Mouse (Mus musculus) thymus, postnatal 25 days (tissue): Measurements from ENCODE around the gene Ccs.
"Not testable (repeated sequence)": the region's sequence is repeated elsewhere in the genome, so short reads cannot be mapped to it uniquely, and the experiment has no call there.

Source experiments
- DNase-seq: peaks from one replicate; pipeline ENCODE4 v3.0.0; 2022

Ccs gene

DNA sequence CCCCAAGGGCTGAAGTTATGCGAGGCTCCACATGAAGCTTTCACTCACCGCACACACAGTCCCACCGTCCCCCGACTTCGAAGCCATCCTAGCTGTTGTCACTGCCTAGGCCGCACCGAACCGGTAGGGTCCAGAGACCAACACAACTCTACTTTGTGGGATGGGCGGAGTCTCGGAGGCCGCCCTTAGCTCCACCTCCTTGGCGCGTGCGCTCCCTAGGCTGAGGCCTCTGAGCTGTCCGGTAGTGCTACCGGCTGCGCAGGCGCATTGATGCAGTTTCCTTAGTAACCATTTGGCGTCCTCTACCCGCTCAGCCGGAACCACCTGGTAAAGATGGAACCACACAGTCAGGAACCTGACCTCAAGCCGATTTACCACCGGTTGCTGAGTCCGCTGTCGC lies at the start of gene Ccs, which contains the start of gene Ccdc87:
Gene Ccs (minus strand): TSS at position 184 of the 400 bp plus-strand sequence.
Gene Ccdc87 (plus strand): TSS at position 218 of the 400 bp plus-strand sequence.
- peak; percentile 94 for DNase-seq

- no peak for DNase-seq
Observed at GRCm38 (mm10) chr19:4883961-4884360, 44.8 kb upstream of the Ccs start.

DNA sequence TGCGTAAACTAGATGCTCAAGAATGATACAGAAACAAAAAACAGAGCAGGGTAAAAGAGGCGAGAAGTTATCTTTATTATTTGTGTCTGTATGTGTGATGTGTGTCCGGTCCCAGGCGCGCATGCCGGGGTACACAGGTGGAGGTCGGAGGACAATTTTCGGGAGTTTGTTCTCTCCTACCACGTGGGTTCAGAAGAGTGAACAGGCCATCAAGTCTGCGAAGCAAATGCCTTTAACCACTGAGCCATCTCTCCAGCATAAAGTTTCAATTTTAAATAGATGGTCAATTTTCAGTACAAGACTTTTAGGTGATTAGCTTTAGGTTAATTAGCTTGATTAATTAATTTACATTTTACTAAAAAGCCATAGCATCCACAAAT lies 40.2 kb upstream of the Ccs start:
- DNase-seq, result no peak

GRCm38 (mm10) chr19:4878405-4879323 lies 39.5 kb upstream of the Ccs start, which contains the start of gene Zdhhc24:
Gene Zdhhc24, plus strand, starts transcription at chr19:4878668.
- peak; percentile 98 for DNase-seq

- no peak for DNase-seq
Observed at GRCm38 (mm10) chr19:4877785-4878184, 38.7 kb upstream of the Ccs start, which contains the start of gene Actn3. Gene Actn3, minus strand, starts transcription at chr19:4877909.

- no peak for DNase-seq
Observed at GRCm38 (mm10) chr19:4876755-4877154, 37.6 kb upstream of the Ccs start.

GRCm38 (mm10) chr19:4876241-4876640 lies 37.1 kb upstream of the Ccs start:
- no peak for DNase-seq

GRCm38 (mm10) chr19:4874613-4875012 lies 35.5 kb upstream of the Ccs start:
- DNase-seq, result not testable (repeated sequence)

- DNase-seq, result peak; percentile 9
Observed at GRCm38 (mm10) chr19:4865147-4865546, 26.0 kb upstream of the Ccs start.

DNA sequence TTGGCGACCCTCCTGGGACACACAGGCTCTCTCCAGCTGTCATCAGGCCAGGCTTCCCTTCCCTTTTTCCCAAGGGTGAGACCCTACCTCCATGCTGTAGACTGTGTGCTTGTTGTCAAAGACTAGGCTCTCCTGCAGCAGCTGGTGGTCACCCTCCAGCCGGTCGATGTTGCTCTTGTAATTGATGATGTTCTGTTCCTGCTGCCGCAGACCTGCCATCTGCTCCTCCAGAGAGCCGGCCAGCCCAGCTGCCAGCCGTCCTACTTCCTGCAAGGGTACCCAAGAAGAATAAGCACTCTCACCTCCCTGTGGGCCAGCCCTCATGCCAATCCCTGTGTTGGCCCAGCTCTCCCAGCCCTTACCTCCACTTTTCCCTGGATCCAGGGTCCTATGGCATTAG lies 23.9 kb upstream of the Ccs start:
- DNase-seq, result no peak

GRCm38 (mm10) chr19:4859081-4859480 lies 19.9 kb upstream of the Ccs start:
- DNase-seq, result no peak

DNA sequence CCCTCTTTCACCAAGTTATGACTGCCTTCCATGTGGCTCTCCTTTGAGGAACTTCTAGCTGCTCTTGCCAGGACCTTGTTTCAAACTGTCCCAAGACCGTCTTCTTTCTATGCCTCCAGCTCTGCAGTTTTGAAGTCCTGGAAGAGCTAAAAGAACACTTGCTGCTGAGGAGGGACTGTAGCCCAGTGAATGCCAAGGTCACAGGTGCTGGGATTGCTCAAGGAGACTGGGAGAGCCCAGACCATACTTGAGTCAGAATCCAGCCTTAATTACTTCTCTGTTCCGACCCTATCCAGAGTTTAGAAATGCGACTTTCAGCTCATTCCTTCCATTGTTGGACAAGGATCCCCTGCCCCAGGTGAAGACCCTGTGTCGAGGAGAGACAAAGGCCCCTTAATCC lies 16.8 kb upstream of the Ccs start:
- DNase-seq, result no peak

- DNase-seq, result no peak
Observed at GRCm38 (mm10) chr19:4855470-4855820, 16.3 kb upstream of the Ccs start.

DNA sequence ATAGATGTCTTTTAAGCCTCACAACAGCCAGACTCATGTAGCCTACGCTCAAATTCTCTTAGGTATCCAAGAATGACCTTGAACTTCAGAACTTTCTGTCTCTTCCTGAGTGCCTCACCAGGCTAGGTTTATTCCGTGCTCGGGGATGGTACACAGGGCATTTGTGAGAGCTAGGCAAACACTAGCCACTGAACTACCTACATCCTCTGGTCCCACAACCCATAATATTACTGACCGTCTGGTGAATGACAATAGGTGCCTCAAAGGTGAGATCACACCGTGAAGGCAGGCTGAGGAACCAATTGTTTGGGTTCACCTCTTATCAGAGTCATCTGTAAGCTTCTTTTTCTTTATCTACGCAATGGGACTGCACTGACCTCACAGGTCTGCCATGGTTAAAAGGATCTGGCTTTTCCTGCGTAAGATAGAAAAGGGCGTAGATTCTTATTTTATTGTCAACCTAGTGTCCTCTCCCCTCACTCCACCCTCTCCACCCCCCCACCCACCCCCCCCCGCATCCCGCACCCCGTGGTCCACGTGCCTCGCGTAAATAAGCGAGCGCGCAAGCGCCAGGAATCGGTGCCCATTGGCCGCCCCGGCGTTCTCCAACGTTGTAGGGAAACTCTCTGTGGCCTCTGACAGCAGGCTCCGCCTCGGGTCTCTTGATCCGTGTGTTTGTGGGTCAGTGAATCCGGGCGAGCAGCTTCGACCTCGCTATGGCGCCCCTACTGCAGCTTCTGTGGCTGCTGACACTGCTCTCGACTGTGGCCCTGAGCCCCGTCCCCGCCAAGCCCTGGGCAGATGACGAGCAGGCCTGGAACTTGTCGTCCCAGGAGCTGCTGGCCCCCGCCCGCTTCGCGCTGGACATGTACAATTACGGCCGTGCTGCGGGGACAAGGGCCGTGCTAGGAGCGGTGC lies 15.7 kb upstream of the Ccs start, which contains the start of gene Ctsf:
Gene Ctsf (plus strand): TSS at position 579 of the 918 bp plus-strand sequence.
- no peak for DNase-seq

- no peak for DNase-seq
Observed at GRCm38 (mm10) chr19:4850281-4850680, 11.1 kb upstream of the Ccs start.

DNA sequence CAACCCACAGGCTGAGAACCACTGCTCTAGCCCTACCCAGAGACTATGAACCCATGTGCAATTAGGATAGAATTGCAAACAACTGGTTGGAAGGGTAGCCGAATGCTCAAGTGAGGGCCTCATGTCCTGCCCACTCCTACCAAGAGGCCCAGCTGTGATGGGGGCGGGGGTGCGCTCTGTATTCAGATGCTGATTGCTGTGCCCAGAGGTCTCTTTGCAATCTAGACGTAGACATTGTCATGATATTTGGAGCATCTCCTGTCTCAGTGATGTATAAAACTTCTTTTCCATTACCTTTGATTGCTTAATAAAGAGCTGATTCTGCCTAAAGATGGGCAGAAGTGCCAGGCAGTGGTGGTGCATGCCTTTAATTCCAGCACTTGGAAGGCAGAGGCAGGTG lies 10.7 kb upstream of the Ccs start:
- DNase-seq, result no peak

- peak; percentile 33 for DNase-seq
Observed at GRCm38 (mm10) chr19:4847490-4847889, 8.4 kb upstream of the Ccs start.

DNA sequence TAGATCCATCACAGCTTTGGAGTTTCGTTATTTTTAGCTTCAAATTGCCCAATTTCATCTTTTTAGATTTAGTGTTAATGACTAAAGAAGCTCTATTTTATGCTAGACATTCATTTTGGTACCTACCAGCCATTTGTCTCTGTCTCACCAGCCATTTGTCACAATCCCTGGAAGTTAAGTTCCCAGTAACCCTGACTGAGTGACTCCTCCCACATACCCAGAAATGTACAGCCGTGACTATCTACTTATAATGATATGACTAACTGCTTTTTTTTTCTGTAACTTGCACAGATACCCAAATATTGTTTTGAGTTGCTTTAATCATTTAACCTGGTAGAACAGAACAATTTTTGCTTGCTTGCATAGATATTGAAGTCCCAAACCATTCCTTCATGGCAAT lies 6.7 kb upstream of the Ccs start:
- no peak for DNase-seq

- DNase-seq, result no peak
Observed at GRCm38 (mm10) chr19:4842611-4843010, 3.5 kb upstream of the Ccs start.

DNA sequence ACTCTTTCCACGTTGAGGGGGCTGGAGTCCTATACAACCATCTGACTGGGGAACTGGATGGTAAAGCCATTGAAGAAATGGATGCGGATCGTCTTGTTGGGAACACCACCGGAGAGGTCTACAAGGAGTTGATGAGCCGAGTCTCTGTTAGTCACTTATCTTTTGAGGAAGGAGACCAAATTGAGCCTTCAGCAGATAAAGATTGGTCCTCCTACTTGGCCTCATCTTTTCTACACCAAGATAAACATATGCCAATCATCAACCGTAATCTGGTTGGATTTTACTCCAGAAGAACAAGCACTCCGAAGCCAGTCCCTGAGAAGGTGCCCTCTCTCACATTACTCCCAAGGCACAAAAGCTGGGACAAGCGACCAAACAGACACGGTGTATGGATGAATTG lies 1.7 kb upstream of the Ccs start:
- no peak for DNase-seq

GRCm38 (mm10) chr19:4838526-4839140 lies 499 bp downstream of the Ccs start:
- DNase-seq, result no peak

- DNase-seq, result no peak
Observed at GRCm38 (mm10) chr19:4837049-4837448, 2.1 kb downstream of the Ccs start.

GRCm38 (mm10) chr19:4836096-4836495 lies 3.0 kb downstream of the Ccs start:
- no peak for DNase-seq
